Mouse (Mus musculus) stomach, embryonic 14.5 days (tissue): ENCODE results near the gene Trim56. TPM values are rescaled to one million over a fixed set of nuclear protein-coding genes. Genes with fewer than 3 reads are reported as not detected.
A peak's percentile ranks its signal among the peaks of the same experiment; 100 is the strongest.
"Not testable (repeated sequence)": the region's sequence is repeated elsewhere in the genome, so short reads cannot be mapped to it uniquely, and the experiment has no call there.

Experiments used
- ATAC-seq: fragments of 200-750 bp; cut with Nextera tagmentation; 2 replicates; pipeline ENCODE4 v1.8.0; 2017; ENCODE audit warnings: low read depth, moderate TSS enrichment; ENCODE audit not compliant: insufficient number of reproducible peaks, insufficient read depth, low FRiP score
- H3K27ac ChIP-seq: fragments of 300-500 bp; sonication (generic); 2 replicates; pipeline ENCODE4 v1.5.1; 2014; ENCODE audit warnings: mild to moderate bottlenecking, low read length, moderate library complexity, mixed read lengths
- H3K27me3 ChIP-seq: fragments of 300-500 bp; sonication (generic); 2 replicates; pipeline ENCODE4 v1.6.1; 2014; ENCODE audit warnings: low read length, control low read depth, mixed read lengths; ENCODE audit not compliant: control insufficient read depth, insufficient read depth
- H3K36me3 ChIP-seq: fragments of 300-500 bp; sonication (generic); 2 replicates; pipeline ENCODE4 v1.6.1; 2014; ENCODE audit warnings: mild to moderate bottlenecking, control low read depth, low read length, moderate library complexity, mixed read lengths; ENCODE audit not compliant: control insufficient read depth, insufficient read depth
- H3K4me1 ChIP-seq: fragments of 300-500 bp; sonication (generic); 2 replicates; pipeline ENCODE4 v1.6.1; 2014; ENCODE audit warnings: low read length, control low read depth, mixed read lengths; ENCODE audit not compliant: control insufficient read depth, insufficient read depth
- H3K4me2 ChIP-seq: fragments of 300-500 bp; sonication (generic); replicated peaks from 2 replicates; pipeline ENCODE4 v1.6.1; 2014; ENCODE audit warnings: low read depth, low read length, control low read depth
- H3K4me3 ChIP-seq: fragments of 300-500 bp; sonication (generic); 2 replicates; pipeline ENCODE4 v1.5.1; 2014; ENCODE audit warnings: low read depth, low read length, control low read depth
- H3K9ac ChIP-seq: fragments of 300-500 bp; sonication (generic); replicated peaks from 2 replicates; pipeline ENCODE4 v1.6.1; 2014; ENCODE audit warnings: low read depth, mild to moderate bottlenecking, control low read depth, low read length, moderate library complexity, mixed read lengths
- H3K9me3 ChIP-seq: fragments of 300-500 bp; sonication (generic); 2 replicates; pipeline ENCODE4 v1.6.1; 2016; ENCODE audit warnings: low read depth, low read length, control low read depth; ENCODE audit not compliant: control insufficient read depth
- WGBS: fragments of 180-500 bp; shearing (Covaris S2); extraction: QIAGEN DNeasy Blood & Tissue Kit; methylation state at CpG from one replicate; pipeline ENCODE4 v1.1.7; 2014; 5-methylcytosine and 5-hydroxymethylcytosine counted together
- polyA plus RNA-seq: library from polyadenylated mRNA; unstranded; fragments of >200 nt; fragmentation: Nextera tagmentation; extraction: Ambion mirVana; gene quantifications from 2 replicates; pipeline ENCODE4 v1.2.1, GENCODE M21; 2014

Gene Trim56
- 10.9 and 12.0 TPM in 2 replicates for polyA plus RNA-seq

GRCm38 (mm10) chr5:137115866-137116847 lies at the start of gene Trim56:
Trim56 (minus strand) TSS chr5:137116209.
- peak within 1 kb of the TSS; percentile 47 for H3K4me3 ChIP-seq
- peak within 1 kb of the TSS; percentile 45 for H3K4me2 ChIP-seq
- H3K9ac ChIP-seq = peak within 1 kb of the TSS; percentile 40; the same call in 1 of the 2 replicates
- peak; percentile 87; the same call in 1 of the 2 replicates for ATAC-seq
- H3K36me3 ChIP-seq = peaks cover 13% of the 10 kb centered on the region; the same call in 1 of the 2 replicates
- no peaks in the 10 kb centered on the region; the same call in 1 of the 2 replicates for H3K9me3 ChIP-seq
- WGBS = 5% methylated on average over 29 of the region's 29 CpGs
- peak within 1 kb of the TSS; percentile 3; the same call in 1 of the 2 replicates for H3K27ac ChIP-seq
- H3K4me1 ChIP-seq = peaks cover 4% of the 10 kb centered on the region; the same call in 1 of the 2 replicates
- H3K27me3 ChIP-seq = no peaks in the 10 kb centered on the region

GRCm38 (mm10) chr5:137161853-137162252 lies 45.8 kb upstream of the Trim56 start:
- Histone ChIP-seq H3K4me3 (no peak overlapping the region), H3K27me3 (no peaks in the 10 kb centered on the region), H3K27ac (no peak overlapping the region), H3K4me1 (no peaks in the 10 kb centered on the region), H3K9me3 (no peaks in the 10 kb centered on the region), H3K36me3 (no peaks in the 10 kb centered on the region), H3K4me2 (no peak overlapping the region), H3K9ac (no peak overlapping the region)
- ATAC-seq = no peak
- 74% methylated on average over 4 of the region's 4 CpGs for WGBS

GRCm38 (mm10) chr5:137159461-137159860 lies 43.5 kb upstream of the Trim56 start:
- no peaks in the 10 kb centered on the region for H3K36me3 ChIP-seq
- ATAC-seq = no peak
- WGBS = 24% methylated on average over 11 of the region's 11 CpGs

GRCm38 (mm10) chr5:137153289-137153688 lies 37.3 kb upstream of the Trim56 start:
- Histone ChIP-seq H3K27me3 (no peaks in the 10 kb centered on the region), H3K4me1 (no peaks in the 10 kb centered on the region), H3K36me3 (no peaks in the 10 kb centered on the region), H3K9me3 (peaks cover 9% of the 10 kb centered on the region), H3K27ac (no peak overlapping the region), H3K9ac (no peak overlapping the region), H3K4me2 (no peak overlapping the region), H3K4me3 (no peak overlapping the region)
- ATAC-seq = no peak
- 90% methylated on average over 5 of the region's 5 CpGs for WGBS

More at GRCm38 (mm10) chr5:137159461-137159860, 43.5 kb upstream of the Trim56 start:
- H3K4me3 ChIP-seq = no peak overlapping the region
- H3K9ac ChIP-seq = no peak overlapping the region
- H3K27ac ChIP-seq = no peak overlapping the region
- H3K4me1 ChIP-seq = no peaks in the 10 kb centered on the region
- H3K27me3 ChIP-seq = no peaks in the 10 kb centered on the region
- H3K9me3 ChIP-seq = no peaks in the 10 kb centered on the region
- H3K4me2 ChIP-seq = no peak overlapping the region

GRCm38 (mm10) chr5:137152623-137153022 lies 36.6 kb upstream of the Trim56 start:
- 71% methylated on average over 2 of the region's 2 CpGs for WGBS
- Histone ChIP-seq H3K27ac (no peak overlapping the region), H3K4me3 (no peak overlapping the region), H3K9me3 (peaks cover 9% of the 10 kb centered on the region), H3K36me3 (no peaks in the 10 kb centered on the region), H3K4me2 (no peak overlapping the region), H3K4me1 (no peaks in the 10 kb centered on the region), H3K27me3 (no peaks in the 10 kb centered on the region), H3K9ac (no peak overlapping the region)
- ATAC-seq = no peak

GRCm38 (mm10) chr5:137149272-137149882 lies 33.4 kb upstream of the Trim56 start, which contains the start of gene Muc3:
Muc3 (minus strand) TSS chr5:137149322.
- H3K27me3 ChIP-seq, H3K9me3 ChIP-seq, ATAC-seq, H3K4me2 ChIP-seq, H3K9ac ChIP-seq, H3K4me3 ChIP-seq, H3K27ac ChIP-seq, H3K36me3 ChIP-seq, H3K4me1 ChIP-seq: not testable (repeated sequence)

- Histone ChIP-seq H3K4me2 (no peak overlapping the region), H3K27ac (no peak overlapping the region)
- 14% methylated on average over 3 of the region's 3 CpGs for WGBS
Measured at GRCm38 (mm10) chr5:137140836-137141235, 24.8 kb upstream of the Trim56 start.

GRCm38 (mm10) chr5:137138977-137139376 lies 23.0 kb upstream of the Trim56 start:
- Histone ChIP-seq H3K9ac (no peak overlapping the region), H3K9me3 (no peaks in the 10 kb centered on the region), H3K4me2 (no peak overlapping the region), H3K36me3 (no peaks in the 10 kb centered on the region), H3K27ac (no peak overlapping the region), H3K4me1 (no peaks in the 10 kb centered on the region), H3K4me3 (no peak overlapping the region), H3K27me3 (no peaks in the 10 kb centered on the region)
- no peak for ATAC-seq
- 86% methylated on average over 10 of the region's 10 CpGs for WGBS

More at GRCm38 (mm10) chr5:137140836-137141235, 24.8 kb upstream of the Trim56 start:
- no peaks in the 10 kb centered on the region for H3K9me3 ChIP-seq
- H3K4me3 ChIP-seq = no peak overlapping the region
- ATAC-seq = no peak
- H3K9ac ChIP-seq = no peak overlapping the region
- no peaks in the 10 kb centered on the region for H3K4me1 ChIP-seq
- H3K27me3 ChIP-seq = no peaks in the 10 kb centered on the region
- no peaks in the 10 kb centered on the region for H3K36me3 ChIP-seq
